Mouse (Mus musculus): Measurements from ENCODE around the gene Sult1e1. TPM values are rescaled to one million over a fixed set of nuclear protein-coding genes. Genes with fewer than 3 reads are reported as not detected.

The Sult1e1 gene
- polyA plus RNA-seq, 1 experiment from 2014 or later, result not detected

DNA sequence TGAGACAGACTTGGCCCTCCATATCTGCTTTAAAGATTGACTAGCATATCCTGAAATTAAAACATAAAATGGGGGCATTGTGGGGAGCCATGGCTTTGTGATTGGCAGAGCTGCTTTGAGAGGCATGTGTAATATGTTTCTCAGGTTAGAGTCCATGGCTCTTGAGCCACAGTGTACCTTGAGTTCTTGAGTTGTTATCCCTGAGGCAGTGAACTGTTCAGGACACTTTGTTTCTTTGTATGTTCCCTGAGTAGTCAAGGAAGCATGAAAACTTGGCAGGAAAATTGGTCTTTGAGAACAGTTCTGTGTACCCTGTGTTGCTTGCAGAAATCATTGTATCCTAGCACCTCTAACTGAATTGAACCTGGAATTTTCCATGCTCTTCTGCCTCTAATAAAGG, 28.4 kb downstream of the Sult1e1 start:
- Histone ChIP-seq H3K27ac (replicated peaks) (no peak overlapping the region), H3K27me3 (no peaks in the 10 kb centered on the region), H3K36me3 (no peaks in the 10 kb centered on the region), H3K4me3 (no peak overlapping the region), H3K9me3 (no peaks in the 10 kb centered on the region), H3K9ac (replicated peaks) (no peak overlapping the region), H3K4me2 (replicated peaks) (no peak overlapping the region), H3K4me1 (no peaks in the 10 kb centered on the region)
- ATAC-seq (replicated peaks), result no peak

DNA sequence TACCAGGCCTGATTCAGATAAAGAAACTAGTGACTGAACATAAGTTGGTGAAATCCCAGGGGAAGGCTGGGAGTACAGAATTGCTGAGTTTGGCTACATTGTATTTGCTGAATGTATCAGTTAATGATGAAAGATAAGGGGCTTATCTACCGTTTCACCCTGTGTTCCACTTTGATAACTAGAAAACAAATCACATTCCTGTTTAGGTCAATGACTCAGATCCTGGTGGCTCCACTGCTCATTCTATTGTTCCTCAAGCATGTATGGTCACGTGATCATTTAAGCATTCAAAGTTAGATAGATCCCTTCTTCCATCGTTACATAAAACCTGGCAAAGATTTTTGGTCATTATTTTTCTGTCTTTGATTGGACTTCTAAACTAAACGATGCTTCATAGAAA, 28.9 kb downstream of the Sult1e1 start:
- Histone ChIP-seq H3K4me1 (no peaks in the 10 kb centered on the region), H3K27ac (replicated peaks) (no peak overlapping the region), H3K9me3 (no peaks in the 10 kb centered on the region), H3K9ac (replicated peaks) (no peak overlapping the region), H3K4me2 (replicated peaks) (no peak overlapping the region), H3K36me3 (no peaks in the 10 kb centered on the region), H3K27me3 (no peaks in the 10 kb centered on the region), H3K4me3 (no peak overlapping the region)
- no peak for ATAC-seq (replicated peaks)
- 67% methylated on average over 4 of the region's 4 CpGs for WGBS

DNA sequence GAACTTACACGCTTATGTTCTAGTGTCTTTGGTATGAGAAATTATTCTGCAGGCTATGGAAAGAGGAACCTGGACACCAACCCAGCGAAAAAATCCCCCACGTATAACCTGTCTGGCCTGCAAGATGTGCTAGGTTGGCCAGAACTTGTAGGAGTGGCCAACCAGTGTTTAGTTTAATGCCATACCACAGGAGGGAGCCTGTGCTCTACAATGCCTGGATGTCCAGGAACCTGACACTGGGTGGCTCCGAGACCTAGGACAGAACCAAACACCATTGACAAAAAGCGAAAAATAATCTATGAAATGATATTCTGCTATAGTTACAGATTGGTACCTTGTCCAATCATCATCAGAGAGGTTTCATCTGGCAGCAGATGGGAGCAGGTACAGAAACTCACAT, 31.2 kb downstream of the Sult1e1 start:
- Histone ChIP-seq H3K27ac (replicated peaks) (no peak overlapping the region), H3K4me2 (replicated peaks) (no peak overlapping the region), H3K4me3 (no peak overlapping the region), H3K4me1 (no peaks in the 10 kb centered on the region), H3K27me3 (no peaks in the 10 kb centered on the region), H3K9ac (replicated peaks) (no peak overlapping the region), H3K36me3 (no peaks in the 10 kb centered on the region), H3K9me3 (no peaks in the 10 kb centered on the region)
- ATAC-seq (replicated peaks), result no peak
- WGBS, result 80% methylated on average over 5 of the region's 5 CpGs

- 13% methylated on average over 1 of the region's 1 CpGs for WGBS
- no peak for ATAC-seq (replicated peaks)
Measured at GRCm38 (mm10) chr5:87550935-87551334, 40.5 kb downstream of the Sult1e1 start.

DNA sequence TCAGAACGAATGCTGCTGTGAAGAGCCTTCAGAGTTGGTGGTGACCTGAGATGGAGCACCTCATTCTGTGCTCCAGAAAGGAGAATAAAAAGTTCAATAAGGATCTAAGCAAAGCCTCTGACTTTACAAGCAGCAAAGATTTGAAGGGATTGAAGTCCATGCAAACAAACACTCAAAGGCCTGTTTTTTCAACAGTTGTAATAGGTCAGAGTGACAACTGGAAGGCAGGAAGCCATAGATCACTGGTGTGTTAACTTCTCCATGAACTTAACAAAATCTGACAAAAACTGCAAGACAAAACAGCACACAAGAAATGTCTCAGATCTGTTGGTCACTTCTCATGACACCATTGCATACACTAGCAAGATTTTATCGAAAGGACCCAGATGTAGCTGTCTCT, 53.3 kb downstream of the Sult1e1 start, which contains the start of gene Sult1b1:
Gene Sult1b1, minus strand, starts transcription at position 85 of the 400 bp plus-strand sequence.
- Histone ChIP-seq H3K27ac (replicated peaks) (no peak within 1 kb of the TSS), H3K4me2 (replicated peaks) (no peak within 1 kb of the TSS), H3K4me3 (no peak within 1 kb of the TSS), H3K4me1 (no peaks in the 10 kb centered on the region), H3K27me3 (no peaks in the 10 kb centered on the region), H3K9me3 (no peaks in the 10 kb centered on the region), H3K36me3 (no peaks in the 10 kb centered on the region), H3K9ac (replicated peaks) (no peak within 1 kb of the TSS)
- no peak for ATAC-seq (replicated peaks)
- 95% methylated on average over 2 of the region's 2 CpGs for WGBS

More at GRCm38 (mm10) chr5:87550935-87551334, 40.5 kb downstream of the Sult1e1 start:
- Histone ChIP-seq H3K27ac (replicated peaks) (no peak overlapping the region), H3K4me2 (replicated peaks) (no peak overlapping the region), H3K27me3 (no peaks in the 10 kb centered on the region), H3K4me1 (no peaks in the 10 kb centered on the region), H3K4me3 (no peak overlapping the region), H3K36me3 (no peaks in the 10 kb centered on the region), H3K9ac (replicated peaks) (no peak overlapping the region), H3K9me3 (no peaks in the 10 kb centered on the region)

- Histone ChIP-seq H3K27me3 (no peaks in the 10 kb centered on the region), H3K9ac (replicated peaks) (no peak overlapping the region), H3K36me3 (no peaks in the 10 kb centered on the region), H3K9me3 (no peaks in the 10 kb centered on the region), H3K27ac (replicated peaks) (no peak overlapping the region), H3K4me2 (replicated peaks) (no peak overlapping the region), H3K4me3 (no peak overlapping the region), H3K4me1 (no peaks in the 10 kb centered on the region)
- 48% methylated on average over 4 of the region's 4 CpGs for WGBS
- no peak for ATAC-seq (replicated peaks)
Measured at GRCm38 (mm10) chr5:87535994-87536644, 55.3 kb downstream of the Sult1e1 start.

GRCm38 (mm10) chr5:87532288-87532687, 59.1 kb downstream of the Sult1e1 start:
- Histone ChIP-seq H3K4me1 (no peaks in the 10 kb centered on the region), H3K4me2 (replicated peaks) (no peak overlapping the region), H3K4me3 (no peak overlapping the region), H3K9ac (replicated peaks) (no peak overlapping the region), H3K27ac (replicated peaks) (no peak overlapping the region), H3K36me3 (no peaks in the 10 kb centered on the region), H3K27me3 (no peaks in the 10 kb centered on the region), H3K9me3 (no peaks in the 10 kb centered on the region)
- 73% methylated on average over 2 of the region's 2 CpGs for WGBS
- ATAC-seq (replicated peaks), result no peak

Small RNA genes lying within 50 kb of the gene (microRNA-seq; reads per million reads assigned to microRNA genes)
- gene Mir3969, result not detected

Other genes starting within 250 kb of the Sult1e1 start
- gene Ugt2b38, start 167.4 kb downstream of the Sult1e1 start, polyA plus RNA-seq (2015; fragmentation: Nextera tagmentation; extraction: Ambion mirVana), result not detected in 2 replicates
- not detected in 2 replicates for gene Ugt2a2, start 109.3 kb downstream of the Sult1e1 start, polyA plus RNA-seq (2015; fragmentation: Nextera tagmentation; extraction: Ambion mirVana)
- gene Gm43638, start 104.8 kb downstream of the Sult1e1 start, polyA plus RNA-seq (2015; fragmentation: Nextera tagmentation; extraction: Ambion mirVana), result not detected in 2 replicates
- gene Ugt2a1, start 100.7 kb downstream of the Sult1e1 start, polyA plus RNA-seq (2015; fragmentation: Nextera tagmentation; extraction: Ambion mirVana), result not detected in 2 replicates
- gene Sult1b1, start 53.4 kb downstream of the Sult1e1 start, polyA plus RNA-seq (2015; fragmentation: Nextera tagmentation; extraction: Ambion mirVana), result not detected in 2 replicates
- not detected in 2 replicates for gene Sult1d1, start 22.6 kb downstream of the Sult1e1 start, polyA plus RNA-seq (2015; fragmentation: Nextera tagmentation; extraction: Ambion mirVana)
- gene Csn1s1, start 74.6 kb upstream of the Sult1e1 start, polyA plus RNA-seq (2015; fragmentation: Nextera tagmentation; extraction: Ambion mirVana), result not detected in 2 replicates
- not detected in 2 replicates for gene Csn2, start 108.0 kb upstream of the Sult1e1 start, polyA plus RNA-seq (2015; fragmentation: Nextera tagmentation; extraction: Ambion mirVana)
- gene Csn1s2a, start 183.0 kb upstream of the Sult1e1 start, polyA plus RNA-seq (2015; fragmentation: Nextera tagmentation; extraction: Ambion mirVana), result not detected in 2 replicates
- not detected in 2 replicates for gene Csn1s2b, start 216.5 kb upstream of the Sult1e1 start, polyA plus RNA-seq (2015; fragmentation: Nextera tagmentation; extraction: Ambion mirVana)
- not detected in 2 replicates for gene Prr27, start 234.1 kb upstream of the Sult1e1 start, polyA plus RNA-seq (2015; fragmentation: Nextera tagmentation; extraction: Ambion mirVana)

Measured in forebrain, embryonic 15.5 days (tissue).